Mouse (Mus musculus) ZHBTc4 (cell line): ENCODE data around the gene Lars2.
A peak's percentile ranks its signal among the peaks of the same experiment; 100 is the strongest.
"Not testable (repeated sequence)": the region's sequence is repeated elsewhere in the genome, so short reads cannot be mapped to it uniquely, and the experiment has no call there.

Experiments
- DNase-seq: peaks from one replicate; pipeline ENCODE4 v3.0.0-alpha.2; 2011; ENCODE audit warnings: low read depth, low spot score

The Lars2 gene

DNA sequence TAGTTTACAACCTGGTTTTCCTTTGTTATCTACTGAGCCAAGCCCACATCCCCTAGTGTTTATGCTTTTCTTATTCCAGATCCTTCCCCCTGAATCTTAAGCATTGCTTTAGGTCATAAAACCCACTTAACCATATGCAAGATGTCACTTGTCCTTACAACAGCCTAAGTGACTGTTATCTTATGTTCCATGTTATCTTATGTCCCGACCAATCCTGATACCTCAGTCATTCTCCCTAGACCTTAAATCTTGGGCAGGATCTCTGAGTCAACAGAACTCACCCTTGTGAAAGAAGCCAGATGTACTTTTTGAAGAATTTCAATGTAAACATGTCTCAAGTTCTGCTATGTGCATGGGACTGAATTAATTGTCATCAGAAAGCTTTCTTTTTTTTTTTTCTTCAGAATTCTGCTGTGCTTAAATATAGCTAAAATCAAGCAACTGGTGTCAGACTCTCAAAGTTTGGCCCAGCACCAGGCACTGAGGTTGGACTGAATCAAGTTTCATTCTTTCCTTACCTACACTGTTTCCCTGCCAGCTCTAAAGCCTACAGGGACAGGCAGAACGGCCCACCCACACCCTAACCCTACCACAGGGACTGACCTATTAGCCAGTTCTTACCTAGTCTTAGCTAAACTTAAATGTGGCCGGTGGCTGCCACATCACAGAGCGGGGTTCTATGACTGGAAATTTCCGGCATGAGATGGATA lies 24.6 kb downstream of the Lars2 start:
- DNase-seq, result peak; percentile 6

DNA sequence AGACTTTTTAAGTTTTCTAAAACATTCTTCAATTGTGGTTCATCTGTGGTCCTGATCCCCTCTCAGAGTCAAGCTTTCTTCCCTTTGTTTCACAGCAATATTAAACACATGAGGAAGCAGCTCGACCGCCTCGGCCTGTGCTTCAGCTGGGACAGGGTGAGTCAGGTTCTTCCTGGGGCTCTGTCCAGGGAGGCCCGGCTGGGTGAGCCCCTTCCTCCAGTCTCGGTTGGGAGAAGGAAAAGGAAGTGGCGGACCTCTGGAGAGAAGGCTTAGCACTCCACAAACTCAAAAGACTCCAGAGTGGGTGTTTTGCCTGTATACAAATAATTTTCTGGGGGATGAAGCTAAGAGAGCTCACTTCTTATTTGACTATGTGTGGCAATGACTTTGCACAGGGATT lies 28.1 kb downstream of the Lars2 start:
- no peak for DNase-seq

DNA sequence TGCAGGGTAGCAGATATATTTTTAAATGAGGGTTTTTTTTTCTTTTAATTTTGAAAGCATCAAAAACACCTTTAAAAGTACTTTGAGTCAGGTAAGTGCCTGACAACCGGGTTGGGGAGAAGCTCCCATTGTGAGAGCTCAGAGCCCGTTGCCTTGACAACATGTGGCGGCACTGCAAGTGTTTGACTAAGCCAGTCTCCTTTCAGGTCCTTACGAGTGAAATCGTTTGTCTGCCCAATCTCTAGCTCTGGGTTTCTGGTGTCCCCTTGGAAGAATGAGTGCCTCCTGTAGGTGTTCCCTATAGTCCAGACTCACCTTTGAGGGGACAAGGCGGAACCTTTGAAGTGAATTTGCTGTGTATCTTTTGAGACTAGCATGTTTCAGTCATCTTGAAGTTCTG lies 31.0 kb downstream of the Lars2 start:
- DNase-seq, result peak; percentile 22

DNA sequence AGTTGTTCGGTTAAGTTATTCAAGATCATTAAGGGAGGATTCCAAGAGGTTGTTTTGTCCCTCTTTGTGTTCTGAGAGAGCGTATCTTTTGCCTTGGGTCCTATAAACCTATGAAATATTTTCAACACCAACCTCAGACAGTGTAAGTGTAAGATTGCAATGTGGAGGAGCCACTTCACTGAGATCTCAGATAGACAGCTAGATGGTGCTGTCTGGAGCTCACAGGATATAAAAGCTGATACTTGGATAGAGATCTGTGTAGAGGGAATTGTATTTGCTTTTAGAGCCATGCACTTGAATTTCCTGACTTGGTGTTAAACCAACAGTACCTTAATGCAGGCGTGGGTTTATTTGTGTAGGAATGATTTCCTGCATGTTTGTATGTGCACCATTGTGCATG lies 35.5 kb downstream of the Lars2 start:
- no peak for DNase-seq

DNA sequence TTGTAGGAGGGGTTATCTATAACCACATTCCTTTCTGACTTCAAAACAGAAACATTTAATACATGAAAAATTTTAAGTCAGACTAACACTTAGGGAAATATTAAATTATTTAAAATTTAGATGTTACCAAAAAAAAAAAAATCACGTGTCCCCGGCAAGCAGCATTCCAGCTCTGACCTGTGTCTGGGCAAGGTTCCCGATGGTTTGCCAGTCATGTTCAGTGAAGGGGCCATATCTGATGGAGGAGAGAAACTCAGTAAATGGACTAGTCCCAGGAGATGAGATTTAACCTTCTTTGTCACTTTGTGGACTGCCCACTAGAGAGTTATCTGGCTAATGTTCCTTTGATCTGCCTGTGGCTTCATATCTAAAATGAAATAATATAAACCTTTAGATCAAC lies 36.3 kb downstream of the Lars2 start:
- DNase-seq, result no peak

DNA sequence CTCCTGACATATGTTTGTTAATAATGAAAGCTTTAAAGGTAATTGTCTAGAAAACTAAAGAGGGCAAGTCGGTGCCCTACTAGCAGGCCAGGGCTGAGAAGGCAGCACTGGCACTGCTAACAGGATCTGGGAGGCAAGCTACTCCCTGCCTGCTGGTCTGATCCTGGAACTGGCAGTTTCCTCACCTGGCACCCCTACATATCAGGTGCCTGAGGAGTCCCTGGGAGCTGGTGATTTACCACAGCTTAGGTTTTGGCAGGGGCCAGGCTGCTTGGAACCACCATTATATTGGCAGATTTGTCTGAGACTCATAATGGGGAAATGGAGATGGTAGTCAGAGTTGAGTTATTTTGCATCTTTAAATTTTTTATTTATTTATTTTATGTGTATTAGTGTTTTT lies 38.5 kb downstream of the Lars2 start:
- no peak for DNase-seq

DNA sequence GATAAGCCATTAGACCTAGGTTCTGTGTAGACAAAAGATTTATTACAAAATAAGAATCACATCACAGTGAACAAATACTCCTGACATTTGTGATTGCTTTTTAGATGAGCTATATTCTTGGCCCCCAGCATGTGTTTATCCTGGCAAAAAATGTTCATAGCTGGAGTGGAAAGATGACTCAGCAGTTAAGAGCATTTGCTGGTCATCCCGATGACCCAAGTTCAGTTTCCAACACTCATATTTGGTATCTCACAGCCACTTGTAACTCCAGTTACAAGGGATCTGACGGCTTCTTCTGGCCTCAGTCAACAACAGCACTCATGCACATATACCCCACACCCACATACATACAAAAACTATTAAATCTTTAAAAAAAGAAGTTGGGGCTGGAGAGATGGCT lies 42.0 kb downstream of the Lars2 start:
- DNase-seq, result no peak

DNA sequence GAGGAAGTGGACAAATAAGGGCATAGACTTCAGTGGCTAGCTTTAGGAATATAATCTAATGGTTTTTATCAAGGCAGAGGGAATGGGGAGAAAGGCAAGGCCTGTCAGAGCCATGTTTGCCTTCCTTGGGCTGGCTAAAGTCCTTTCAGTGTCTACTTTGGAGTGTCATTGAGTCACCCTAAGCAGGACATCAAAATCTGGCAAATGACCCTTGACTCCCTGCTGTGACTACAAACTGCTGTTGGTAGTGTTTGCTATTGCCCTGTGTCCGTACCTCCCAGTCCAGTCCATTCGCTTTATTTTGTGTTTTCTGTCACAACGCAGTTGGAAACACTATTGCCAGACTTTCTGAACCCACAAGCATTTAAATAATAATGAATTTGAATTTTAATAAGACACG lies 63.1 kb downstream of the Lars2 start:
- DNase-seq, result peak; percentile 7

DNA sequence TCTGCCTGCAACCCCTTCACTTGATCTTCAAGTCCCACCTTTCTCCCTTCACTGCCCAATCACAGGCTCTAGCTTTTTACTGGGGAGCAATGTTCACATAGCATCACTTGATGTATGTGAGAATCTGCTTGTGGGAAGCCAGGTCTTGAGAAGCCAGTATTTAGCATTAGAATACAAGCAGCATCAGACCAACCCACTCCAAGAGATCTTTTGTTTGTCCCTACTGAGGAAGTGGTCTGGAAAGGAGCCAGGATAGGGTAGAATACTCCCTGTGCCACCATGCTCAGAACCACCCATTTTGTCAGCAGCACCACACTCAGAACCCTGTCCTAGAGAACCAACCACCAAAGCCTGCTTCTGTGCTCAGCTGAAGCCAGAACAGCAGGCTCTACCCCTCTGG lies 64.2 kb downstream of the Lars2 start:
- peak; percentile 81 for DNase-seq

DNA sequence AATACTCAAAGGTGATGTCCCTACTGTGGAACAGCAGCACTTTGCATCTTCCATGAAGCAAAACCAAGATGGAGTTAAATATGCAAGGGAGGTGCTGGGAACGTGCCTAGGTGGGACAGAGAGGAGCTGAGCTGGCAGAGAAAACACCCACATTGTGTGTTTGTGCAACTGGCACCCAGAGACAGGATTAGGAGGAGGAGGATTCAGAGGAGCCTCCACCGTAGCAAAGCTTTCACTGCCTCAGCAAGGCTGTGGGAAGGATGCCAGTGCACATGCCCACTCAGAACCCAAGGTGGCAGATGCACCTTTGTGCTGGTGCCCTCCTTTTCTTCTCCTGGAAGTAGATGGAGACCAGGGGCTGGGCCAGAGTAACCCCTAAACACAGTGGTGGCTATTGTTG lies 71.5 kb downstream of the Lars2 start:
- no peak for DNase-seq

DNA sequence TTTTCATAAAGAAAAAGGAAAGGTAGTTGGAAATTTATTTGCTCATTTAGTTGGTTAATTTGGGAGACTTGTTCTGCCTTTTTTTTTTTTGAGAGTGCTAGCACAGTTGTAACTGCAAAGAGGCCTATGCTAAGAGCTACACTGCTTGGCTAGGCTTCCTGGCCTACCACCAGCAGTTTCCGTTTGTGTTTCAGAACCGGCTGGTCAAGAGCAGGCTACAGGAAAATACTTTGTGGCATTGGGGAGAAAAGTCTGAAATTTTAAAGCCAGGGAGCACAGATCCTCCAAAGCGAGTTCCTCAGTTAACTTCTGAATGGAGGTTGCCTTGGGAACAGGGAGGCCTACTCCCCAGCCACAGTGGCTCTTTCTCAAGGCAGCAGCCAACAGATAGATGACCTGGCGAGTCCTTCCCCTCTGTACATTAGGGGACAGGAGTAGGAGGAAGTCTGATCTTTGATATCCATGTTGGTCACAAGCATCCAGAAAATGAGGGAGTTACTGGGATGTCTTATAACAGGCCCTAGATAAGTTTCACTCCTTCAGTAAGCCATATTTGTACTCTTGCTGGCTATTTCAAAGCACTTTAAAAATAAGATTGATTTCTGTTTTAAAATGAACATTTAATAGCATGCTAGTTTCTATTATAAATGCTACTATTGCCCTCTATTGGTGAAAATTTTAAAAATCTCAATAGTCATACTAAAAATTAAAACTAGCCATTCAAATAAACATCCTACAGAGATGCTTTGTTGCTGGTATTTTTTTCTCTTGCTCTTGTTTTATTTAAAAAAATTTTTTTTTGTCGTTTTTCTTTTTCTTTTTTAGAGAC lies 73.7 kb downstream of the Lars2 start:
- no peak for DNase-seq

DNA sequence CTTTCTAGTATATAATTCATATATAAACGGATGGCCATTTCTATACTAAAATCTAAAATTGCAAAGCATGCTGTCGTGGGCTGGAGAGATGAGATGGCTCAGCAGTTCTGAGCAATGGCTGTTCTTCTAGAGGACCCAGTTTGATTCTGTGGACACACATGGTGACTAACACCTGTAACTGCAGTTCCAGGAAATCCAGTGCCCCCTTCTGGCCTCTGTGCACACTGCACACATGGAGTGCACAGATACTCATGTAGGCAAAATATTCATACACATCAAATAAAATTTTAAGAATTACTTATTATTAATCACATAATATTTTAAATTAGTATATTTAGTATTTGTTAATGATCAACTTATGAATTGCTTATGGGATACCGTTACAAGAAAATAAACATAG lies 80.4 kb downstream of the Lars2 start:
- not testable (repeated sequence) for DNase-seq

DNA sequence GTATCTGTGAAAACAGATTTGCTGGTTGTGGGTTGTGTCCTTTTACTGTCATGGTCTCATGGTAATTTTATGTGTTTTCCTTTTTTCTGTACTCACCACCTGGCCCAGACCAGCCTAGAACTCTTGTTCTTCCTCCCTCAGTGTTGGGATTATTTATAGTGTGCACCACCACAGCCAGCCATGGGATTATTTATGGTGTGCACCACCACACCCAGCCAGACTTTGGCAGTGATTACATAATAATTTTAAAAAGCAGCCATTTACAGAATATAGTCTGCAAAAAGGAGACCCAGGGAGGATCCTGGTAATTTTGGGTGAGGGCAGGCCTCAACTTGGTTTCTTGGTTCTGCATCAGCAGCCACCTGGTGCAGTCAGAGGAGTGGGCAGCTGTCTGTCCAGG lies 81.9 kb downstream of the Lars2 start:
- no peak for DNase-seq

DNA sequence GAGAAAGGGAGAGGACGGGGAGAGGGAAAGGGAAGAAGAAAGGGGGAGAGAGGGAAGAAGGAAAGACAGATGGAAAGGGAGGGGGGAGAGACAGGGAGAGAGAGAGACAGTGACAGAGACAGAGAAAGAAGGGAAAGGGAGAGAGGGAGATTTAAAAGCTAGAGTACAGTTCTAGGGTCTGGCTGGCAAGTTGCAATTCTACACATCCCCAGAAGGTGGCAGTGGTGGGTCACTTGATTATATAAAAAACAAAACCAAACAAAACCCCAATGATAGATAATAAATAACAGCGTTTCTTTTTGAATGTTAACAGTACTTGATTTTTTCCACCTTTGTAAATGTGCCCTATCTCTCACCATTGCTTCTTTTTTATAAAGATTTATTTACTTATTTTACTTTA lies 83.4 kb downstream of the Lars2 start:
- peak; percentile 45 for DNase-seq

DNA sequence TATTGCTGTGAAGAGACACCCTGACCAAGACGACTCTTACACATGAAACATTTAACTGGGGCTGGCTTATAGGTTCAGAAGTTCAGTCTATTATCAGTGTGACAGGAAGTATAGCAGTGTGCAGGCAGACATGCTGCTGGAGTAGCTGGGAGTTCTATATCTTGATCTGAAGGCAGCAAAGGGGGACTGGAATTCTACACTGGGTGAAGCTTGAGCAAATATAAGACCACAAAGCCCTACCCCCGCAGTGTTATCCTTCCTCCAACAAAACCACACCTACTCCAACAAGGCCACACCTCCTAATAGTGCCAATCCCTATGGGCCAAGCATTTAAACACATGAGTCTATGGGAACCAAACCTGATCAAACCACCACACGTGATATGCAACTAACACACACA lies 85.0 kb downstream of the Lars2 start:
- DNase-seq, result no peak

DNA sequence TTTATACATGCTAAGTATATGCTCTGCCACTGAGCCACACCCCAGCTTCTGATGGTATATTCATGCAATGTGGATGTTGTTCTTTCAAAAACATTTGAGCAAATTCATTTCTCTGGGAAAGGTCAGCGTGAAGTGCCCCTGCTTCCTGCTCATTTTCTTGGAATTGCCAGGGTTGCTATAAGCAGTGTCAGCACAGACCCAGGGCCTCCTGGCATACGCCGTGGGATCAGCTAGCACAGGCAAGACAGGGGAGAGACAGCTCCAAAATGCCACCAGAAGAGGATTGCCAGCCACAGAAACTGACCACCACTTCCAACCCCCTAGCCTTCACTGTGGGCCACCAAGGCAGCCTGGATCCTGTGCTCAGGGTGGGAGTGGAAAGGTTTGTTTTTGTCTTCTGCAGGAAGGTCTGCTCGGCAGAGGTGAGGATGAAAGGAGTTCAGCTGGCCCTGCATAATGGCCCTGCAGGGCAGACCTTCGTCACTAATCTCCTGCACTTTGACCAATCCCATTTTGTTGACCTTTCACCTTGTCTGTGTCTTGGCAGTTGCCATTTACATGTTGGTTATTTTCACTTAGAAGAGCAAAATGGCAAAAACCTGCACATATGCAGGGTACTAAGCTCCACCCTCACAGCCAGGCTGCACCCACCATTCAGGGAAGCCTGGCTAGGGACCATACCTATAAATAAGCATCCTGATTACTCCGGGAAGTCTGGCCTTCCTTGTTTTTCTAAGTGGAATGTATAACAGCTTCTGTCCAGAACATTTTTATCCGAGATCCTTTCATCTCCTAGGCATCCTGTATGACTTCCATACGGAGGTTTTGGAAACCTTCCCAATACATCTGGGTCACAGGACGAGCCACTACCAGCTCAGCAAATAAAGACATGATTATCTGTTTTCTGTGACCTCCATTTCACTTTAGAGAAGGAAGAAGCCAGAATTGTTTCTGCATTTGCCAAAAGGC lies 90.2 kb downstream of the Lars2 start:
- DNase-seq, result peak; percentile 75

DNA sequence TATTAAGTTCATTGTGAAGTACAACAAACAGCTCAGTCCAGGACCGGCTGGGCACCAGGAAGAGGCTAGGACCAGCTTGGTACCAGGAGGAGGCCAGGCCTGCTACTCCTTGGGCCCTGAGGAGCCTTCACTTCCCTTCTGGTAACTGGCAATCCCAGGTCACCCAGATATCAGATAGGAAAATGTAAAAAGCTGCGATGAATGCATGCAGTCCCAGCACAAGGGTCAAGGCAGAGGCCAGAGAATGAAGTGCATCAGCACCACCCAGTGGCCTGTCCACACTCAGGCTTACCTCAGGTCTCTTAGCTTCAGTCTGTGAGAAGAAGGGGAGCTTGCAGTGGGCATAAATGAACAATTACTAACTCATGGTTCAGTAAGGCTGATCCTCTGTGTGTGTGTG lies 90.9 kb downstream of the Lars2 start:
- no peak for DNase-seq

DNA sequence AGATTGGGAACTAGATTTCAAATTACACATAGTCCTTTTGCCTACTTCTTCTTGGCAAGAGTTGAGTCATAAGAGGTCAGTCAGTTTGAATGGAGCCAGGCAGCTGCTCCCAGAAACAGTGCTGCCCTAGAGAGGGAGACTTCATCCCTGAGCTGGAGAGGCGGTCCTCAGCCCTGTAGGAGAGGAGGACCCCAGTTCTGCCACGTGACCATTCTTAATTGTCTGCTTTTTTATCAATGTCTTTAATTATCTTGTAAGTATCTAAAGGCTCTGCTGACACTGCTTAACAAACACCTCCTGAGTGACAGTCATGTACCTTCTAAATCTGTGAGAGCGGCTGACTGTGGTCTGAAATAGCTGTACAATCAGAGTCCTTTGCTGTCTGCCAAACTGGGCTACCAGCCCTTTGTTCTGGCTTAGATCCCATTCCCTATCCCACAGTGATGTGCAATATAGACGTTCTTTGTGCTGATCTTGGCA lies 100.5 kb downstream of the Lars2 start:
- DNase-seq, result no peak

DNA sequence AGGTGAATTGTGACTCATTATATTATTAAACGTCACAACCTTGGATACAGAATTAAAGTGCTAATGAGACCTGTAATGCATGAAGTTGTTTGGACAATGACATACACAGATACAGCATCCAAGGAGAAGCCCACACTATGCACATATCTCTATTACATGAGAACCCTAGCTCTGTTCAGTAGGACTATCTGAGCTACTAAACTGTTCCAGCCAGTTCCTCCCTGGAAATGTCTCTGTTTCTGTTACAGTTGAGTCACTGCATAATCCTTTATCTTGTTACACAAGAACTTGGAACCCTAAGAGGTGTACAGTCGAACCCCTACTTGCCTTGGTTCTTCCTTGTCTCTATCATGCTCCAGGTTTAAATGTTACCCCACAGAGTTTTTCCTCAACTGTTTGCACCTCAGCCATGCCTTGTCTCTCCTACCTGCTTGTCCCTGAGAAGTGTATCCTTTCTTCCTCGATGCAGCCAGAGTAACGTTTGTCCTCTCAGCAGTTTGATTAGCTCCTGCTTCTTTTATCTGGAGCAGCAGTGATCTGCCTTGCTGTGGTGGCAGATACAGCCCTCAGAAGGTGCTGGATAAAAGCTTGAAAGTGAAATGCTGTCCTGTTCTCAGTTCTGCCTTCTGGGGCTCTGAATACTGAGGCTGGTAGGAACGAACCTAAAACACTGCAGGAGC lies 101.8 kb downstream of the Lars2 start:
- DNase-seq, result no peak

DNA sequence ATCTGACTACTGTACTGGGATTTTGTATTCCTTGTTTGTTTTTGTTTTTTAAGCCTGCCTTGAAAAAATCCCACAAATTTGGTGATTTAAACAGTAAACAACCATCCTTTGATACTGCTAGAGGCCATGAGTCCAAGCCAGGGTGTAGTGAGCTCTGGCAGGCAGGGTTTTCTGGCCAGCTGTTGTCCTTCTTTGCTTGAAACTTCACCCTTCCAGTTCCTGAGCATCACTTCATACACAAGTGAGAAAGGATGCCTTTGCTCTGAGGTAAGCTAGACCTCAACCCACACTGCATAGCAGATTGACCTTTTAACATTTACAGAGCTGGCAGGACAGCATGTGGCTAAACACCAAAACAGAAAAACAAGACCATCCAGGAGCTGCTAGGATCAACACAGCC lies 102.4 kb downstream of the Lars2 start:
- no peak for DNase-seq

DNA sequence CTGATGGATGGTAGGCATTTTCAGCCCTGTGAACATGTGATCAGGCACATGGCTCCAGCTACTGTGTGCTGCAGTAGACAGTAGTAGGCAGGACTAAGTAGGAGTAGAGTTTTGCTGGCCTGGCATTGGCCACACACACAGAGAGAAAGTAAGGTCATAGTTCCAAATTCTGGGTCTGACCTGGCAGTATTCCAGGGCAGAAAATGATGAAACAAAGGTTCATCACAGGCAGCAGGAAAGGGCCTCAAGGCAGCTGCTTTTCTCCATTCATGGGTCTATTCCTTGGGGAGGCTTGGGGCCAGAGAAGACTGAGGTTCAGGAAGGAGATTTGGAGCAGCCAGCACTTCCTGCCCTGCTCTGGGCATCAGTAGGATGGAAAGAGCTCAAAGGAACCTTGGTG lies 106.7 kb downstream of the Lars2 start:
- no peak for DNase-seq
